Comparison of ENCODE assay signal across 7 mouse cellular contexts in genomic region chr1:66817865-66818315, GRCm38 (mm10). TPM values are rescaled to one million over a fixed set of nuclear protein-coding genes. Genes with fewer than 3 reads are reported as not detected.
DNase-seq lines count a peak whose midpoint lies in the region; ATAC-seq and TF ChIP-seq lines count a peak whose summit lies in the region.

No protein-coding gene starts in this region.

- no peaks in the 10 kb centered on the region for H3K9me3 ChIP-seq in lung, postnatal 0 days (ENCODE audit: low read length)

- peak; percentile 18 for ATAC-seq in lung, postnatal 0 days
- ATAC-seq in megakaryocyte-erythroid progenitor cell, adult 5-6 weeks (replicated peaks; ENCODE audit: low FRiP score, low TSS enrichment, poor library complexity, severe bottlenecking): peak; percentile 27; the same call in 1 of the 2 replicates

- WGBS in lung, postnatal 0 days: under 1% methylated on average over 20 of the region's 20 CpGs

- H3K4me3 ChIP-seq in lung, postnatal 0 days (ENCODE audit: low read depth, low read length): peak overlapping the region; percentile 89
- peak overlapping the region; percentile 97 for H3K4me3 ChIP-seq in brown adipose tissue, adult 24 weeks (ENCODE audit: insufficient read depth, low read depth, low read length)

- H3K27ac ChIP-seq in lung, postnatal 0 days (ENCODE audit: low read length): peak overlapping the region; percentile 96
- H3K27ac ChIP-seq in brown adipose tissue, adult 24 weeks (replicated peaks; ENCODE audit: low read depth, low read length): 0 out of 2 replicates have a peak overlapping the region, but pooled peaks have one; percentile 32

- intact Hi-C loops in gastrocnemius, postnatal 14 days (cut with DNase I; ENCODE audit: low total_unique reads): no loop called here

- H3K4me1 ChIP-seq in lung, postnatal 0 days (ENCODE audit: insufficient read depth, low read depth, low read length): peaks cover 7% of the 10 kb centered on the region; the same call in 1 of the 2 replicates
- no peaks in the 10 kb centered on the region; the same call in 1 of the 2 replicates for H3K4me1 ChIP-seq in brown adipose tissue, adult 24 weeks (ENCODE audit: control insufficient read depth, insufficient read depth, insufficient read length, low read length)

- no peaks in the 10 kb centered on the region for H3K27me3 ChIP-seq in lung, postnatal 0 days (replicated peaks; ENCODE audit: insufficient read depth, low read length)

- TF ChIP-seq CTCF in lung, postnatal 0 days (IDR thresholded peaks at IDR 0.05): no peak

- peak overlapping the region; percentile 77 for H3K4me2 ChIP-seq in lung, postnatal 0 days (replicated peaks; ENCODE audit: low read depth, low read length)

- H3K36me3 ChIP-seq in lung, postnatal 0 days (ENCODE audit: insufficient read depth, low read length): no peaks in the 10 kb centered on the region

- no peak for TF ChIP-seq EP300 in lung, postnatal 0 days (IDR thresholded peaks at IDR 0.05)

- DNase-seq in lung, postnatal 0 days (ENCODE audit: low spot score): peak; percentile 22
- no peak for DNase-seq in lung, postnatal 36 days
- DNase-seq in gastrocnemius, postnatal 14 days: peak; percentile 25
- DNase-seq in urinary bladder, postnatal 4 days (ENCODE audit: low spot score in 2 of 2): no peak
- no peak for DNase-seq in yolk sac, embryonic 10.5 days (ENCODE audit: low spot score)

- peak overlapping the region; percentile 62 for H3K9ac ChIP-seq in lung, postnatal 0 days (replicated peaks; ENCODE audit: low read depth)

RNA-seq across cellular contexts. Expression of gene Kansl1l, which starts 0.5 kb away (rescaled TPM):
- 11.2 and 13.1 TPM in 2 replicates for polyA plus RNA-seq in lung, postnatal 0 days (2015; fragmentation: Nextera tagmentation; extraction: Ambion mirVana)
- polyA plus RNA-seq in brown adipose tissue, adult 24 weeks (2012; ENCODE audit: insufficient read depth, insufficient read length, missing spikeins): 12.4 TPM in 2 replicates
- 10 to 100 TPM; 17.2 to 18.8 TPM for total RNA-seq in gastrocnemius, postnatal 14 days (2021)
- total RNA-seq in megakaryocyte-erythroid progenitor cell, adult 5-6 weeks (2014; fragmentation: Nextera tagmentation): 28.2 and 36.1 TPM in 2 replicates
- 24.7 and 53.3 TPM in 2 replicates for total RNA-seq in megakaryocyte-erythroid progenitor cell, adult 5-6 weeks (2017)

RNA-seq across cellular contexts. Expression of gene Acadl, which starts 45.2 kb away (rescaled TPM):
- 217 and 230 TPM in 2 replicates for polyA plus RNA-seq in lung, postnatal 0 days (2015; fragmentation: Nextera tagmentation; extraction: Ambion mirVana)
- polyA plus RNA-seq in brown adipose tissue, adult 24 weeks (2012; ENCODE audit: insufficient read depth, insufficient read length, missing spikeins): 2,156 and 2,258 TPM in 2 replicates
- 100 to 1,000 TPM; 267 to 388 TPM for total RNA-seq in gastrocnemius, postnatal 14 days (2021)
- total RNA-seq in megakaryocyte-erythroid progenitor cell, adult 5-6 weeks (2014; fragmentation: Nextera tagmentation): 85.6 and 91.2 TPM in 2 replicates
- 84.5 and 85.8 TPM in 2 replicates for total RNA-seq in megakaryocyte-erythroid progenitor cell, adult 5-6 weeks (2017)

Comparison
In these comparisons a context has a peak if more than half of its experiments do, and no peak if none do; other contexts are left out.
1. DNase-seq: peak in lung, postnatal 0 days (single experiment) and gastrocnemius, postnatal 14 days (single experiment); none in lung, postnatal 36 days (single experiment), urinary bladder, postnatal 4 days (0 of 2) and yolk sac, embryonic 10.5 days (single experiment).